In the genomic region with DNA sequence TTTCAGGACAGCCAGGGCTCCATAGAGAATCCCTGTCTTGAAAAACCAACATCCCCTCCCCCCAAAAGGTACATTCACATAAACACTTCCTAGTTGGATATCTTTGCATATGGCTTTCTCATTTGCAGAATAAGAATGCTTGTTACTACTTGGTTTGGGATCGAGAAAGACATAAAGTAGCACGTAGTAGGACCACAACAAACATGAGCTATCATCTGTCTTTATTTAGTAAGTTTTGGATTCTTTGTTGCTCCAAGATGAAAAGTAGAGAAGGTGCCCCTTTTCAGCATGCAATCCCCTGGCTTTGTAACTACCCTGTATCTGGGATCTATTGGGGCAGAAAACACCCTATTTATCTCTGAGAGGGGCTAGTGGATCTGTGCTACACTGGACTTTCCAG, we compare ENCODE assay signal across 18 mouse cellular contexts. TPM values are rescaled to one million over a fixed set of nuclear protein-coding genes. Genes with fewer than 3 reads are reported as not detected.
DNase-seq lines count a peak whose midpoint lies in the region; ATAC-seq and TF ChIP-seq lines count a peak whose summit lies in the region.
"Had no signal": no experiment of that assay in that cellular context is flagged by ENCODE, and none has a peak within 500 bp of the region (broad histone marks: within the 10 kb centered on the region; RNA-seq: fewer than 3 reads in every experiment).

No protein-coding gene starts in this region.

- H3K36me3 ChIP-seq in embryonic facial prominence, embryonic 13.5 days = no peaks in the 10 kb centered on the region
- no peaks in the 10 kb centered on the region for H3K36me3 ChIP-seq in embryonic facial prominence, embryonic 10.5 days (replicated peaks)
- H3K36me3 ChIP-seq in lung, embryonic 15.5 days = no peaks in the 10 kb centered on the region
- H3K36me3 ChIP-seq in MEL (ENCODE audit: control insufficient read depth in 1 of 2, insufficient read depth in 2 of 2, low read length in 2 of 2) = peaks cover 0 to 47% of the 10 kb centered on the region in 2 experiments; a peak in 2 of 4 replicates
- no peaks in the 10 kb centered on the region for H3K36me3 ChIP-seq in liver, embryonic 11.5 days (ENCODE audit: control insufficient read depth, insufficient read depth, low read length)
- H3K36me3 ChIP-seq: forebrain, embryonic 12.5 days; heart, embryonic 10.5 days; hindbrain, embryonic 13.5 days had no signal

- no peak for TF ChIP-seq POLR2A in MEL (IDR thresholded peaks at IDR 0.05; ENCODE audit: control insufficient read depth in 1 of 2, insufficient read depth in 1 of 2, low read depth in 1 of 2, low read length in 2 of 2, poor library complexity in 1 of 2)

- no peak for DNase-seq in embryonic facial prominence, embryonic 10.5 days (ENCODE audit: low spot score)
- no peak for DNase-seq in lung, postnatal 4 days
- no peak for DNase-seq in MEL (ENCODE audit: low read depth, low spot score)
- no peak for DNase-seq in kidney, adult 9 months
- DNase-seq in liver, embryonic 11.5 days (ENCODE audit: low spot score) = no peak
- DNase-seq: adrenal gland, adult 2 months; adrenal gland, postnatal 25 days; cerebellum, adult 2 months; cerebellum, postnatal 10 days; gastrocnemius, postnatal 36 days had no signal

- no peak for TF ChIP-seq RAD21 in MEL (IDR thresholded peaks at IDR 0.05; ENCODE audit: low read depth, low read length)

- H3K9ac ChIP-seq in embryonic facial prominence, embryonic 13.5 days = no peak overlapping the region
- no peak overlapping the region for H3K9ac ChIP-seq in lung, embryonic 15.5 days
- no peak overlapping the region for H3K9ac ChIP-seq in MEL (ENCODE audit: control insufficient read depth, low read depth, low read length, poor library complexity, severe bottlenecking)
- no peak overlapping the region for H3K9ac ChIP-seq in liver, embryonic 11.5 days (ENCODE audit: low read depth, low read length)
- H3K9ac ChIP-seq: forebrain, embryonic 12.5 days; hindbrain, embryonic 13.5 days had no signal

- ATAC-seq in embryonic facial prominence, embryonic 13.5 days (ENCODE audit: insufficient number of reproducible peaks, insufficient read depth, low FRiP score, low TSS enrichment, low read depth) = no peak
- no peak for ATAC-seq in lung, embryonic 15.5 days (ENCODE audit: borderline replicate concordance, extremely low read depth, low FRiP score, low TSS enrichment)
- ATAC-seq in liver, embryonic 11.5 days (replicated peaks; ENCODE audit: low FRiP score) = no peak
- ATAC-seq: CD4-positive, CD25-positive, alpha-beta regulatory T cell, adult 4 months; hindbrain, postnatal 0 days had no signal

- no peak for TF ChIP-seq EP300 in MEL (IDR thresholded peaks at IDR 0.05; ENCODE audit: low read depth in 1 of 2, low read length in 2 of 2)

- 93% methylated on average over 2 of the region's 2 CpGs for WGBS in embryonic facial prominence, embryonic 13.5 days
- WGBS in embryonic facial prominence, embryonic 10.5 days = 91% methylated on average over 2 of the region's 2 CpGs
- 81% methylated on average over 2 of the region's 2 CpGs for WGBS in lung, embryonic 15.5 days
- 86% methylated on average over 2 of the region's 2 CpGs for WGBS in liver, embryonic 11.5 days

- H3K4me1 ChIP-seq in embryonic facial prominence, embryonic 13.5 days = peaks cover 9% of the 10 kb centered on the region; the same call in 1 of the 2 replicates
- H3K4me1 ChIP-seq in embryonic facial prominence, embryonic 10.5 days = 0 out of 2 replicates have a peak, but pooled peaks cover 7% of the 10 kb centered on the region
- peaks cover 10% of the 10 kb centered on the region for H3K4me1 ChIP-seq in lung, embryonic 15.5 days
- peaks cover 29 to 57% of the 10 kb centered on the region in 2 experiments for H3K4me1 ChIP-seq in MEL (ENCODE audit: control insufficient read depth in 1 of 2, insufficient read depth in 2 of 2, low read length in 2 of 2)
- H3K4me1 ChIP-seq in liver, embryonic 11.5 days (replicated peaks; ENCODE audit: control insufficient read depth, insufficient read depth, low read length) = peaks cover 37% of the 10 kb centered on the region
- H3K4me1 ChIP-seq: forebrain, embryonic 12.5 days; hindbrain, embryonic 13.5 days had no signal

- 0 out of 2 replicates have a peak overlapping the region, but pooled peaks have one; percentile 28 for H3K27ac ChIP-seq in embryonic facial prominence, embryonic 13.5 days
- no peak overlapping the region for H3K27ac ChIP-seq in embryonic facial prominence, embryonic 10.5 days (replicated peaks)
- 0 out of 2 replicates have a peak overlapping the region, but pooled peaks have one; percentile 5 for H3K27ac ChIP-seq in lung, embryonic 15.5 days
- H3K27ac ChIP-seq in MEL (ENCODE audit: control insufficient read depth, low read depth, low read length) = no peak overlapping the region
- no peak overlapping the region for H3K27ac ChIP-seq in liver, embryonic 11.5 days (ENCODE audit: low read depth, low read length)
- H3K27ac ChIP-seq: forebrain, embryonic 12.5 days; heart, embryonic 10.5 days; hindbrain, embryonic 13.5 days had no signal

- H3K9me3 ChIP-seq in embryonic facial prominence, embryonic 13.5 days = no peaks in the 10 kb centered on the region
- no peaks in the 10 kb centered on the region for H3K9me3 ChIP-seq in embryonic facial prominence, embryonic 10.5 days
- H3K9me3 ChIP-seq in lung, embryonic 15.5 days = no peaks in the 10 kb centered on the region
- H3K9me3 ChIP-seq in MEL (replicated peaks; ENCODE audit: insufficient read depth, low read length) = no peaks in the 10 kb centered on the region
- H3K9me3 ChIP-seq in liver, embryonic 11.5 days (ENCODE audit: control insufficient read depth, low read length) = no peaks in the 10 kb centered on the region
- H3K9me3 ChIP-seq: forebrain, embryonic 12.5 days; heart, embryonic 10.5 days; hindbrain, embryonic 13.5 days had no signal

- no peaks in the 10 kb centered on the region for H3K27me3 ChIP-seq in embryonic facial prominence, embryonic 13.5 days
- H3K27me3 ChIP-seq in embryonic facial prominence, embryonic 10.5 days (replicated peaks; ENCODE audit: low read depth, poor library complexity, severe bottlenecking) = no peaks in the 10 kb centered on the region
- no peaks in the 10 kb centered on the region for H3K27me3 ChIP-seq in lung, embryonic 15.5 days
- no peaks in the 10 kb centered on the region for H3K27me3 ChIP-seq in MEL (ENCODE audit: control insufficient read depth in 1 of 2, insufficient read depth in 2 of 2, low read length in 2 of 2)
- no peaks in the 10 kb centered on the region for H3K27me3 ChIP-seq in liver, embryonic 11.5 days (replicated peaks; ENCODE audit: control insufficient read depth, insufficient read depth, low read length)
- H3K27me3 ChIP-seq: forebrain, embryonic 12.5 days; hindbrain, embryonic 13.5 days had no signal

- TF ChIP-seq CTCF in MEL (IDR thresholded peaks at IDR 0.05 in 2 of 3, conservative IDR thresholded peaks at IDR 0.05 in 1 of 3; ENCODE audit: control insufficient read depth in 1 of 3, insufficient read depth in 1 of 3, low read depth in 2 of 3, low read length in 3 of 3, poor library complexity in 1 of 3, severe bottlenecking in 1 of 3) = no peak

- H3K4me3 ChIP-seq in embryonic facial prominence, embryonic 13.5 days = no peak overlapping the region
- H3K4me3 ChIP-seq in embryonic facial prominence, embryonic 10.5 days = no peak overlapping the region
- no peak overlapping the region for H3K4me3 ChIP-seq in lung, embryonic 15.5 days
- H3K4me3 ChIP-seq in MEL (ENCODE audit: control insufficient read depth in 1 of 2, insufficient read depth in 1 of 2, low read depth in 2 of 2, low read length in 2 of 2) = no peak overlapping the region
- no peak overlapping the region for H3K4me3 ChIP-seq in liver, embryonic 11.5 days (ENCODE audit: low read depth, low read length)
- H3K4me3 ChIP-seq: forebrain, embryonic 12.5 days; gastrocnemius, adult 2 months; heart, embryonic 10.5 days; hindbrain, embryonic 13.5 days had no signal

- no peaks in the 10 kb centered on the region for H3K79me2 ChIP-seq in MEL (ENCODE audit: control insufficient read depth, insufficient read depth, low read length, poor library complexity)

- H3K4me2 ChIP-seq in embryonic facial prominence, embryonic 13.5 days = no peak overlapping the region
- no peak overlapping the region for H3K4me2 ChIP-seq in lung, embryonic 15.5 days
- H3K4me2 ChIP-seq in liver, embryonic 11.5 days = no peak overlapping the region
- H3K4me2 ChIP-seq: forebrain, embryonic 12.5 days; hindbrain, embryonic 13.5 days had no signal

TF ChIP-seq in MEL, 35 proteins besides CTCF, POLR2A, EP300 and RAD21:
- peak; percentile 97 for TF ChIP-seq ZKSCAN1 (IDR thresholded peaks at IDR 0.05; ENCODE audit: low read depth, low read length)
- TF ChIP-seq NRF1 (IDR thresholded peaks at IDR 0.05; ENCODE audit: insufficient read depth, low read depth, low read length, poor library complexity, severe bottlenecking) = no peak
- no peak for TF ChIP-seq ZMIZ1 (IDR thresholded peaks at IDR 0.05; ENCODE audit: low read depth, low read length)
- no peak for TF ChIP-seq POLR2AphosphoS2 (IDR thresholded peaks at IDR 0.05; ENCODE audit: low read length)

RNA-seq across cellular contexts. Expression of gene Ubash3b, which starts 25.2 kb away (rescaled TPM):
- polyA plus RNA-seq in embryonic facial prominence, embryonic 13.5 days (2015; fragmentation: Nextera tagmentation; extraction: Ambion mirVana) = 6.6 and 7.8 TPM in 2 replicates
- polyA plus RNA-seq in embryonic facial prominence, embryonic 10.5 days (2016; fragmentation: Nextera tagmentation; extraction: Ambion mirVana) = 6.7 and 7.4 TPM in 2 replicates
- polyA plus RNA-seq in lung, embryonic 15.5 days (2015; fragmentation: Nextera tagmentation; extraction: Ambion mirVana) = 5.5 and 6.3 TPM in 2 replicates
- 5.4 and 6.8 TPM in 2 replicates for total RNA-seq in MEL (2012; rRNA removed)
- 10 to 100 TPM in 1 of 2 experiments, not detected in 1; 11.3 TPM for polyA plus RNA-seq in MEL (2012; ENCODE audit: insufficient read depth in 1 of 2, insufficient read length in 2 of 2, low read depth in 1 of 2, low replicate concordance in 2 of 2, missing spikeins in 1 of 2)
- polyA plus RNA-seq in liver, embryonic 11.5 days (2014; fragmentation: Nextera tagmentation; extraction: Ambion mirVana) = 13.4 and 18.1 TPM in 2 replicates

Comparison
In these comparisons a context has a peak if more than half of its experiments do, and no peak if none do; other contexts are left out.
1. H3K27ac ChIP-seq: peak in embryonic facial prominence, embryonic 13.5 days (single experiment) and lung, embryonic 15.5 days (single experiment); none in embryonic facial prominence, embryonic 10.5 days (single experiment), MEL (single experiment) and liver, embryonic 11.5 days (single experiment).